Mouse (Mus musculus) hindbrain, embryonic 16.5 days (tissue): ENCODE results near the gene Dpp6. TPM values are rescaled to one million over a fixed set of nuclear protein-coding genes. Genes with fewer than 3 reads are reported as not detected.

Experiments
- ATAC-seq: fragments of 200-750 bp; cut with Nextera tagmentation; 2 replicates; pipeline ENCODE4 v1.8.0; 2017; ENCODE audit warnings: moderate TSS enrichment, moderate library complexity
- H3K27ac ChIP-seq: fragments of 300-500 bp; sonication (generic); 2 replicates; pipeline ENCODE4 v1.5.1; 2014; ENCODE audit warnings: low read depth, mild to moderate bottlenecking, control low read depth, low read length, moderate library complexity
- H3K27me3 ChIP-seq: fragments of 300-500 bp; sonication (generic); replicated peaks from 2 replicates; pipeline ENCODE4 v1.6.1; 2014; ENCODE audit warnings: low read length; ENCODE audit not compliant: control insufficient read depth, insufficient read depth
- H3K36me3 ChIP-seq: fragments of 300-500 bp; sonication (generic); 2 replicates; pipeline ENCODE4 v1.6.1; 2014; ENCODE audit warnings: mild to moderate bottlenecking, low read length, moderate library complexity, mixed read lengths; ENCODE audit not compliant: control insufficient read depth, insufficient read depth
- H3K4me1 ChIP-seq: fragments of 300-500 bp; sonication (generic); 2 replicates; pipeline ENCODE4 v1.6.1; 2014; ENCODE audit warnings: low read depth, low read length; ENCODE audit not compliant: control insufficient read depth, insufficient read depth
- H3K4me2 ChIP-seq: fragments of 300-500 bp; sonication (generic); 2 replicates; pipeline ENCODE4 v1.6.1; 2014; ENCODE audit warnings: mild to moderate bottlenecking, low read length, control low read depth, moderate library complexity
- H3K4me3 ChIP-seq: fragments of 300-500 bp; sonication (generic); 2 replicates; pipeline ENCODE4 v1.5.1; 2014; ENCODE audit warnings: mild to moderate bottlenecking, low read length, control low read depth, moderate library complexity
- H3K9ac ChIP-seq: fragments of 300-500 bp; sonication (generic); 2 replicates; pipeline ENCODE4 v1.6.1; 2014; ENCODE audit warnings: low read depth, mild to moderate bottlenecking, control low read depth, low read length, moderate library complexity
- H3K9me3 ChIP-seq: fragments of 300-500 bp; sonication (generic); 2 replicates; pipeline ENCODE4 v1.6.1; 2014; ENCODE audit warnings: mild to moderate bottlenecking, low read length, moderate library complexity; ENCODE audit not compliant: control insufficient read depth
- WGBS: fragments of 180-500 bp; shearing (Covaris S2); extraction: QIAGEN DNeasy Blood & Tissue Kit; methylation state at CpG from one replicate; pipeline ENCODE4 v1.1.7; 2014; 5-methylcytosine and 5-hydroxymethylcytosine counted together
- polyA plus RNA-seq: library from polyadenylated mRNA; unstranded; fragments of >200 nt; fragmentation: Nextera tagmentation; extraction: Ambion mirVana; gene quantifications from 2 replicates; pipeline ENCODE4 v1.2.1, GENCODE M21; 2015

Gene Dpp6
- polyA plus RNA-seq, 1 experiment from 2014 or later = 97.0 TPM

GRCm38 (mm10) chr5:27184963-27185362 is 368.0 kb downstream of the Dpp6 start:
- H3K4me2 ChIP-seq = no peak overlapping the region
- H3K4me1 ChIP-seq = no peaks in the 10 kb centered on the region
- no peaks in the 10 kb centered on the region for H3K36me3 ChIP-seq
- no peak overlapping the region for H3K9ac ChIP-seq
- H3K4me3 ChIP-seq = no peak overlapping the region
- no peak overlapping the region for H3K27ac ChIP-seq
- WGBS = 78% methylated on average over 4 of the region's 4 CpGs
- no peaks in the 10 kb centered on the region for H3K27me3 ChIP-seq
- no peaks in the 10 kb centered on the region for H3K9me3 ChIP-seq
- ATAC-seq = no peak

- H3K4me1 ChIP-seq = no peaks in the 10 kb centered on the region
- H3K27ac ChIP-seq = no peak overlapping the region
- no peak overlapping the region for H3K4me2 ChIP-seq
- 46% methylated on average over 5 of the region's 5 CpGs for WGBS
- H3K9ac ChIP-seq = no peak overlapping the region
- ATAC-seq = peak; percentile 42
- no peaks in the 10 kb centered on the region for H3K36me3 ChIP-seq
- H3K27me3 ChIP-seq = no peaks in the 10 kb centered on the region
- no peaks in the 10 kb centered on the region for H3K9me3 ChIP-seq
- H3K4me3 ChIP-seq = no peak overlapping the region
These were observed 374.4 kb downstream of the Dpp6 start for GRCm38 (mm10) chr5:27191242-27191969.

GRCm38 (mm10) chr5:27194157-27194556 is 377.2 kb downstream of the Dpp6 start:
- no peak overlapping the region for H3K4me2 ChIP-seq

GRCm38 (mm10) chr5:27194975-27195374 is 378.0 kb downstream of the Dpp6 start:
- H3K4me1 ChIP-seq = no peaks in the 10 kb centered on the region
- H3K27ac ChIP-seq = no peak overlapping the region
- ATAC-seq = no peak
- WGBS = 67% methylated on average over 1 of the region's 1 CpGs
- no peak overlapping the region for H3K4me3 ChIP-seq
- H3K9ac ChIP-seq = no peak overlapping the region
- no peaks in the 10 kb centered on the region for H3K9me3 ChIP-seq
- H3K4me2 ChIP-seq = no peak overlapping the region
- no peaks in the 10 kb centered on the region for H3K27me3 ChIP-seq
- no peaks in the 10 kb centered on the region for H3K36me3 ChIP-seq

More at GRCm38 (mm10) chr5:27194157-27194556, 377.2 kb downstream of the Dpp6 start:
- Histone ChIP-seq H3K9ac (no peak overlapping the region), H3K9me3 (no peaks in the 10 kb centered on the region), H3K4me1 (no peaks in the 10 kb centered on the region), H3K27me3 (no peaks in the 10 kb centered on the region), H3K36me3 (no peaks in the 10 kb centered on the region), H3K27ac (no peak overlapping the region), H3K4me3 (no peak overlapping the region)
- no peak for ATAC-seq
- WGBS = 87% methylated on average over 3 of the region's 3 CpGs

- no peak overlapping the region for H3K9ac ChIP-seq
- no peaks in the 10 kb centered on the region for H3K9me3 ChIP-seq
- H3K27ac ChIP-seq = no peak overlapping the region
- H3K27me3 ChIP-seq = no peaks in the 10 kb centered on the region
- H3K4me2 ChIP-seq = no peak overlapping the region
- no peak for ATAC-seq
- H3K4me1 ChIP-seq = no peaks in the 10 kb centered on the region
- no peak overlapping the region for H3K4me3 ChIP-seq
- H3K36me3 ChIP-seq = no peaks in the 10 kb centered on the region
- 55% methylated on average over 2 of the region's 2 CpGs for WGBS
These were observed 383.8 kb downstream of the Dpp6 start for GRCm38 (mm10) chr5:27200581-27201341.

- H3K4me1 ChIP-seq = no peaks in the 10 kb centered on the region
- H3K27ac ChIP-seq = no peak overlapping the region
- no peaks in the 10 kb centered on the region for H3K27me3 ChIP-seq
- H3K4me3 ChIP-seq = no peak overlapping the region
- no peaks in the 10 kb centered on the region for H3K36me3 ChIP-seq
- no peak overlapping the region for H3K9ac ChIP-seq
- H3K9me3 ChIP-seq = no peaks in the 10 kb centered on the region
- ATAC-seq = no peak
- H3K4me2 ChIP-seq = no peak overlapping the region
These were observed 386.1 kb downstream of the Dpp6 start for GRCm38 (mm10) chr5:27203131-27203530.

GRCm38 (mm10) chr5:27204721-27205120 is 387.7 kb downstream of the Dpp6 start:
- H3K4me1 ChIP-seq = no peaks in the 10 kb centered on the region
- H3K36me3 ChIP-seq = no peaks in the 10 kb centered on the region
- no peak overlapping the region for H3K27ac ChIP-seq
- WGBS = 78% methylated on average over 3 of the region's 3 CpGs
- H3K4me3 ChIP-seq = no peak overlapping the region
- H3K9ac ChIP-seq = no peak overlapping the region
- H3K9me3 ChIP-seq = no peaks in the 10 kb centered on the region
- no peak overlapping the region for H3K4me2 ChIP-seq
- ATAC-seq = no peak
- no peaks in the 10 kb centered on the region for H3K27me3 ChIP-seq

- no peaks in the 10 kb centered on the region for H3K9me3 ChIP-seq
- H3K27ac ChIP-seq = no peak overlapping the region
- no peak for ATAC-seq
- H3K4me2 ChIP-seq = no peak overlapping the region
- H3K27me3 ChIP-seq = no peaks in the 10 kb centered on the region
- no peak overlapping the region for H3K9ac ChIP-seq
- WGBS = 86% methylated on average over 2 of the region's 2 CpGs
- no peaks in the 10 kb centered on the region for H3K36me3 ChIP-seq
- no peak overlapping the region for H3K4me3 ChIP-seq
- H3K4me1 ChIP-seq = no peaks in the 10 kb centered on the region
These were observed 388.8 kb downstream of the Dpp6 start for GRCm38 (mm10) chr5:27205754-27206153.

- ATAC-seq = no peak
- H3K4me2 ChIP-seq = no peak overlapping the region
- no peak overlapping the region for H3K27ac ChIP-seq
- no peak overlapping the region for H3K4me3 ChIP-seq
- no peaks in the 10 kb centered on the region for H3K27me3 ChIP-seq
- WGBS = 89% methylated on average over 7 of the region's 7 CpGs
- H3K9me3 ChIP-seq = no peaks in the 10 kb centered on the region
- no peak overlapping the region for H3K9ac ChIP-seq
- H3K36me3 ChIP-seq = no peaks in the 10 kb centered on the region
- no peaks in the 10 kb centered on the region for H3K4me1 ChIP-seq
These were observed 389.2 kb downstream of the Dpp6 start for GRCm38 (mm10) chr5:27206213-27206612.
